Mouse (Mus musculus) liver, embryonic 14.5 days (tissue): ENCODE results near the gene Adam8.

Experiments
- CTCF ChIP-seq: IDR thresholded peaks from 2 replicates; pipeline ENCODE4 v1.5.1; 2016; ENCODE audit warnings: antibody characterized with exemption, low read depth, control low read depth
- EP300 ChIP-seq: IDR thresholded peaks from 2 replicates; pipeline ENCODE4 v1.6.1; 2016; ENCODE audit warnings: antibody characterized with exemption, low read depth

DNA sequence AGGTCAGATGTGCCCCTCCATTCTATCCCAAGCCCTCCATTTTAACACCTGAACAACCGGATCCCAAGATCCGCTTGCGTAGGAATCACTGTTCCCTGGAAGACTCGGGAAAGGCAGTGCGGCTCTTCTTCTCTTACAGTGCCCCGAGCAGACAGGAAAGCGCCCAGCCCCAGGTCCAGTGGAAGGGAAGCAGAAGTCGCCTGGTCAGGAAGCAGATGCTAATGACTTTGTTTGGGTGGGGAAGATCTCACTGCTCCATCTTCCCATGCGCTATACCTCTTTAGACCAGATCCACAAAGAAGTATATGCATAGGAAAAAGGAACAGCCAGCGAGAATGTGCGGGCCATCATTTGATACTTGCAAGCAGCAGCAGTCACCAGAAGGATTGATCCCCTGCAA is 34.9 kb downstream of the Adam8 start:
- TF ChIP-seq CTCF (no peak), EP300 (no peak)
